ENCODE assay signal across 8 mouse cellular contexts in genomic region chr5:147319653-147320052, GRCm38 (mm10). TPM values are rescaled to one million over a fixed set of nuclear protein-coding genes. Genes with fewer than 3 reads are reported as not detected.
A peak's percentile ranks its signal among the peaks of the same experiment; 100 is the strongest.
DNase-seq lines count a peak whose midpoint lies in the region; ATAC-seq lines count a peak whose summit lies in the region.
"Had no signal": no experiment of that assay in that cellular context is flagged by ENCODE, and none has a peak within 500 bp of the region (broad histone marks: within the 10 kb centered on the region; RNA-seq: fewer than 3 reads in every experiment).

No protein-coding gene starts in this region.

- H3K27me3 ChIP-seq in intestine, embryonic 15.5 days (replicated peaks): peaks cover 54% of the 10 kb centered on the region
- peaks cover 63% of the 10 kb centered on the region for H3K27me3 ChIP-seq in neural tube, embryonic 12.5 days (replicated peaks)

- no peak overlapping the region for H3K4me3 ChIP-seq in intestine, embryonic 15.5 days (replicated peaks)
- H3K4me3 ChIP-seq in neural tube, embryonic 12.5 days: no peak overlapping the region
- H3K4me3 ChIP-seq: heart, embryonic 15.5 days had no signal

- H3K4me2 ChIP-seq in intestine, embryonic 15.5 days (replicated peaks): no peak overlapping the region
- no peak overlapping the region for H3K4me2 ChIP-seq in neural tube, embryonic 12.5 days (replicated peaks)
- H3K4me2 ChIP-seq: heart, embryonic 15.5 days had no signal

- ATAC-seq in intestine, embryonic 15.5 days: peak; percentile 15; the same call in 1 of the 2 replicates
- 0 out of 2 replicates have a peak, but pooled peaks have one; percentile 31 for ATAC-seq in neural tube, embryonic 12.5 days (ENCODE audit: low FRiP score, low read depth)

- intact Hi-C loops in left cerebral cortex, postnatal 36 days (cut with DNase I): loop anchor here (2.0 to 10.0 kb wide), 5 partner anchors 335 to 645 kb away; no protein-coding TSS in a partner anchor

- H3K9ac ChIP-seq in intestine, embryonic 15.5 days: no peak overlapping the region
- H3K9ac ChIP-seq in neural tube, embryonic 12.5 days: no peak overlapping the region
- H3K9ac ChIP-seq: heart, embryonic 15.5 days had no signal

- peak; percentile 28 for DNase-seq in left cerebral cortex, adult 11 months (ENCODE audit: low spot score)
- no peak for DNase-seq in left cerebral cortex, postnatal 36 days (ENCODE audit: low spot score in 2 of 2)
- peak; percentile 64 for DNase-seq in MEL-GATA-1-ER (ENCODE audit: extremely low read depth, low read depth)
- peak; percentile 18 for DNase-seq in cerebellum, adult 9-11 months
- no peak for DNase-seq in yolk sac, embryonic 10.5 days (ENCODE audit: low spot score)

- H3K27ac ChIP-seq in intestine, embryonic 15.5 days: no peak overlapping the region
- H3K27ac ChIP-seq in neural tube, embryonic 12.5 days: no peak overlapping the region
- H3K27ac ChIP-seq: heart, embryonic 15.5 days had no signal

- H3K4me1 ChIP-seq in intestine, embryonic 15.5 days (replicated peaks): 0 out of 2 replicates have a peak, but pooled peaks cover 3% of the 10 kb centered on the region
- peaks cover 7% of the 10 kb centered on the region for H3K4me1 ChIP-seq in neural tube, embryonic 12.5 days

- no peaks in the 10 kb centered on the region for H3K36me3 ChIP-seq in intestine, embryonic 15.5 days
- no peaks in the 10 kb centered on the region for H3K36me3 ChIP-seq in neural tube, embryonic 12.5 days
- H3K36me3 ChIP-seq: heart, embryonic 15.5 days had no signal

- no peaks in the 10 kb centered on the region for H3K9me3 ChIP-seq in intestine, embryonic 15.5 days
- no peaks in the 10 kb centered on the region for H3K9me3 ChIP-seq in neural tube, embryonic 12.5 days
- H3K9me3 ChIP-seq: heart, embryonic 15.5 days had no signal

RNA-seq across cellular contexts. Expression of gene Urad, which starts 2.6 kb away (rescaled TPM):
- not detected for total RNA-seq in left cerebral cortex, postnatal 36 days (2021)
- 1.6 and 1.7 TPM in 2 replicates for polyA plus RNA-seq in intestine, embryonic 15.5 days (2015; fragmentation: Nextera tagmentation; extraction: Ambion mirVana)
- not detected in 2 replicates for polyA plus RNA-seq in neural tube, embryonic 12.5 days (2016; fragmentation: Nextera tagmentation; extraction: Ambion mirVana)
- polyA plus RNA-seq: heart, embryonic 15.5 days had no signal

RNA-seq across cellular contexts. Expression of gene Cdx2, which starts 12.6 kb away (rescaled TPM):
- not detected for total RNA-seq in left cerebral cortex, postnatal 36 days (2021)
- 36.0 and 38.2 TPM in 2 replicates for polyA plus RNA-seq in intestine, embryonic 15.5 days (2015; fragmentation: Nextera tagmentation; extraction: Ambion mirVana)
- not detected in 2 replicates for polyA plus RNA-seq in neural tube, embryonic 12.5 days (2016; fragmentation: Nextera tagmentation; extraction: Ambion mirVana)
- polyA plus RNA-seq: heart, embryonic 15.5 days had no signal

RNA-seq across cellular contexts. Expression of gene Pdx1, which starts 49.9 kb away (rescaled TPM):
- not detected for total RNA-seq in left cerebral cortex, postnatal 36 days (2021)
- 5.7 and 5.8 TPM in 2 replicates for polyA plus RNA-seq in intestine, embryonic 15.5 days (2015; fragmentation: Nextera tagmentation; extraction: Ambion mirVana)
- polyA plus RNA-seq in neural tube, embryonic 12.5 days (2016; fragmentation: Nextera tagmentation; extraction: Ambion mirVana): not detected in 2 replicates
- polyA plus RNA-seq: heart, embryonic 15.5 days had no signal

Comparison
In these comparisons a context has a peak if more than half of its experiments do, and no peak if none do; other contexts are left out.
1. DNase-seq: peak in left cerebral cortex, adult 11 months (single experiment), MEL-GATA-1-ER (single experiment) and cerebellum, adult 9-11 months (single experiment); none in left cerebral cortex, postnatal 36 days (0 of 2) and yolk sac, embryonic 10.5 days (single experiment).
2. RNA of gene Cdx2, which starts 12.6 kb away (polyA plus RNA-seq): 36.0 to 38.2 TPM in intestine, embryonic 15.5 days; not detected in neural tube, embryonic 12.5 days; every median in the first group is over 10 times any median in the second.